Mouse (Mus musculus) kidney, adult 18-20 months (tissue): ENCODE results near the gene Mfsd6l.
A peak's percentile ranks its signal among the peaks of the same experiment; 100 is the strongest.

ENCODE experiments used
- DNase-seq: peaks from one replicate; pipeline ENCODE4 v3.0.0; 2021

The Mfsd6l gene

DNA sequence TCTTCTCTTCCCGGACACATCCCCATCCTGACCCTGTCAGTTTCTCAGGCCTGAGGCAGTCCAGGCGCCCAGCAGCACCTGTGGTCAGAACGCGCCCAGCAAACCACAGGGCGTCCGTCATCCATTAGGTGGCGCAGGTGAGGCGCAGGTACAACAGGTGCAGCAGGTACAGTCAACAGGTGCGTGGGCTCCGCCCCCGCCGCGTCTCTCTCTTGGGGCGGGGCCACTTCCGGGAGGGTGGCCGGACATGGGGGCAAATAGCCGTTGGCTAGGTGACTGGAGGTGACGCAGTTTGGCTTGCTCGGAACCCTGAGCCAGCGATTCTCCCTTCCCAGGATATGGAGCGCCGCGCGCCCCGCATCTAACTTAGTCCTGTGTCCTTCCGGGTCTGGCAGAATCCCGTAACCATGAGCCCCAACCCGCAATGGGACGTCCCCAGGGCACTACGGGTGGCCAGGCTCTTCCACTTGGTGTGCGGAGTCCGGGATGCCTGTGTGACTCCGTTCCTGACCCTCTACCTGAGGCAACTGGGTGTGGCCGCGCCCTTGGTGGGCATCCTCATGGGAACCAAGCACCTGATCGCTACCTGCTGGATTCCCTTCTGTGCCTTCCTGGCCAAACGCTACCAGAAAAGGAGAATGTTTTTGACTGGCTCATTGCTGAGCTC, at the start of gene Mfsd6l:
Gene Mfsd6l, plus strand, starts transcription at position 269 of the 667 bp plus-strand sequence.
- DNase-seq = peak; percentile 86

DNA sequence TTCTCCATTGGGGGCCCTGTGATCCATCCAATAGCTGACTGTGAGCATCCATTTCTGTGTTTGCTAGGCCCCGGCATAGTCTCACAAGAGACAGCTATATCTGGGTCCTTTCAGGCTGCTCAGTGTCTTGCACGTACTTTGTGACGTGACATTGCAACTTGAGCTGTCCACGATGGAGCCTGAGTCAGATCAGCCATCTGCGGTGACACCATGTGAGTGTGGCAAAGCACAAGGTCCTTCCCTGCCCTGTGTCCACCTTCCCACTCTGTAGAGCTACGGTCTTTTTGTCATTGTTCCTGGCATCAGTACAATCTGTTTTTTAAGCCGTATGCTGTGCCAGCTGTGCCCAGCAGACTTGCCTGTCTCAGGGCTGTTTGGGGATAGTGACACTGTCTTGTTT, 48.7 kb upstream of the Mfsd6l start:
- no peak for DNase-seq

DNA sequence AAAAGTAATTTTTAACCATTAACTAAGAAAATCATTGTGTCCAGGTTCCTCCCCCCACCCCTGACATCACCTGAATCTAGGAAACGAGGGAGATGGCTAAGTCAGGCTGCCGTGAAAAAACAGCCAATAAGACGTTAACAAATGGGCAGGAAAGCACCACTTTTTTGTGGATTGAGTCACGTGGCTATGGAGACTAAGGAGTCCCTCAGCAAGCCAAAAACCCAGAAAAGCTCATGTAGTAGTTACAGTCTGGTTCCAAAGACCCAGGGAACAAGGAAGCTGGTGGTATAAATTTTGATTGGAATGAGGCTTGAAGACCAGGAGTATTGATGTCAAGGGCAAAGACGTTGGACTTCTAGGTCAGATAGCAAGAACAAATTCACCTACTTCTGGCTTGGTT, 47.4 kb upstream of the Mfsd6l start:
- no peak for DNase-seq

- no peak for DNase-seq
Observed at GRCm38 (mm10) chr11:68509194-68509593, 46.8 kb upstream of the Mfsd6l start.

DNA sequence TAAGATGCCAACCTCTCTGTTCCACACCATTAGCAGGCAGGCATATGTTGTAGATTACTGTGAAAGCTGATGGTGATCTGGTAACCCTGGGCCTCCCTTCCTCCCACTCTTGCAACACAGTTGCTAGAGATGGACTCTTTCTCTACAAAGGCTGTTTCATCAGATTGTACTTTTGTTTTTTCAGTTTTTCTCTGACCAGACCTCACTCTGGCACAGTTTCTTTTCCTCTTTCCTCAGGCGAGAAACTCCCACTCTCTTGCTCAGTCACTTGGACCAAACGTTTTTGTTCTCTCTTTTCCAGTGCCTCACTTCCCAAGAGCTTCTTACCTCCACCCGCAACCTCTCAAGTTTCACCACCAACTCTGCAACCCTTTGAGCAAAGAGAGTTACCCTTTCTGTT, 42.0 kb upstream of the Mfsd6l start:
- DNase-seq = no peak

DNA sequence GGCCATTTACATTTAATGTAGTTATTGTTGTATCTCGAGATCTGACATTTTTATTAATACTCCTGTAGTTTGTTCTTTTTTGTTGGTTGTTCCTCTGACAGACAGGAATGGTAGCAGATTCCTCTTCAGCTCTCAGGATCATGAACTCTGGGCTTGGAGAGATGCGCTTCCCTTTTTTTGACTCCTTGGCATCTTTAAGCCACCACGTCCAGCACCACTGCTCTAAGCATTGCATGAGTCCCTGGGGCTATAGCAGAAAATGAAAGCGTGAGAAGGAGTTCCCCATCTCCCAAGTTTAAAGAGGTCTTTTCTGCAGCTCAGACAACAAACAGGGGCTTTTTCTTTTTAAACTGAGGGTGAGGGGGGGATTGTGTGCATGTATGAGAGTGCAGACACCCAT, 36.6 kb upstream of the Mfsd6l start:
- DNase-seq = no peak

DNA sequence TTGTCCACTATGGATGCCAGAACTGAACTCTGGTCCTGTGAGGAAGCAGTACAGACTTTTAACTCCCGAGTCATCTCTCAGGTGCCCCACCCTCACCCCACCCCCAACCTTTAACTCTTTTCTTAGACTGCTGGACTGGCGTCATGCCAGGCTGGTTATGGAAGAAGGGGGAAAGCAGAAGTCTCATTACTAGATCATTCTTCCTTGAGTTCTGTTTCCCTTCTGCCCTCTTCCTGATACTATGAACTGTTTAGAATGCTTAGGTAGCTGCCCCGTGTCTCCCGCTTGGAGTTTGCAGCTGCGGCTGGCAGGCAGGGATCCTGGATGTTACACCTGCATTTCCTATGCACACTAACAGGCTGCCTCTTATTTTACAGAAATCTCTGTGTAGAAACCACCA, 36.2 kb upstream of the Mfsd6l start:
- no peak for DNase-seq

GRCm38 (mm10) chr11:68520439-68520838, 35.5 kb upstream of the Mfsd6l start:
- DNase-seq = no peak

GRCm38 (mm10) chr11:68521352-68521751, 34.6 kb upstream of the Mfsd6l start:
- DNase-seq = no peak

DNA sequence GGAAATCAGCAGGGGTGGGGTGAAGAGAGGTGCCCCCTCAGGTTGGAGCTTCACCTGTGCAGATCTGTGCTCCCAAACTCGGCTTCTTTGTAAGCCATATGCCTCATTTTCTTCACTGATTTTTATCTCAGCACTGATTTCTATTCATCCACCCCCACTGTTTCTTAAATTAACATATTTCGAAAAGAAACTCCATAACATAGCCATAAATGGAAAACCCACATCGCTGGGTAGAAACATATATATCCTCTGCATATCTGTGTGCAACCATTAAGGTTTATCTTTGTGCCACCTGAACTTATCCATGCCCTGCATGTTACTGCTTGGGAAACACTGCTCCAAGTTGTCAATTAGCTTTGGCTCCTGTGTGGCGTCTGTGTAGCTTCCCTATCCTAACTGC, 29.5 kb upstream of the Mfsd6l start:
- no peak for DNase-seq

DNA sequence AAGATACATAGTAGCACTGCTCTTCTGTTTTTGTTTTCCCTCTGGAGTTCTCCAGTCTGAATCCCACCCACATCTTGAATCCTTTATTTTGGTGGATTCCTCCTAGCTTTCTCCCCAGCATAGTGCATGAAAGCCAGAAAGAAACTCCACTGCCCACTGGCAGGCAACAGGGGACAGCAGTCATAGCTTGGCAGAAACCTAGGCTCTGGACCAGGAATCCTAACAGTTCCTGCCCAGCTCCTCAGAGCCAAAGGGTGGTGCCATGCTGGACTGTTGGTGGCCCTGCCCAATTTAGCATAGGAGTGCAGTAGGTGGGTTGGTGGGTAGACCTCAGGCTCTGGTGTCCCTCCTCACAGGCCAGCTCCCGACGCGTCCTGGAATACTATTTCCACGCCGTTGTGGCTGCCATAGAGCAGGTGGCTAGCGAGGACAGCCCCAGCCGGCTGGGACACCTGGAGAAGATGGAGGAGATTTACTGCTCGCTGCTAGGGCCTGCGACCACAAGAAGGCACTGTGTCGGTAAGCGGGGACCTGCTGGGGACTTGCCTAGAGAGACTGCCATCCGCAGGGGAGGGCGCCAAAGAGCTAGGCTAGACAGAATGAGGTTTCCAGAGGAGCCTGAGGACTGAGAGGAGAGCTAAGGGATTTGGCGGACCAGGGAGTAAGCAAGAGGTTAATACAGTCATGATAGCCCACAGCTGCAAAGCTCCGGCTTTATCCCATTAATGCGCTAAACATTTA, 24.8 kb upstream of the Mfsd6l start:
- peak; percentile 22 for DNase-seq

- no peak for DNase-seq
Observed at GRCm38 (mm10) chr11:68531941-68532535, 23.9 kb upstream of the Mfsd6l start.

GRCm38 (mm10) chr11:68532773-68533172, 23.2 kb upstream of the Mfsd6l start:
- no peak for DNase-seq

GRCm38 (mm10) chr11:68533971-68534475, 22.0 kb upstream of the Mfsd6l start:
- DNase-seq = no peak

GRCm38 (mm10) chr11:68536026-68536425, 20.0 kb upstream of the Mfsd6l start:
- no peak for DNase-seq

DNA sequence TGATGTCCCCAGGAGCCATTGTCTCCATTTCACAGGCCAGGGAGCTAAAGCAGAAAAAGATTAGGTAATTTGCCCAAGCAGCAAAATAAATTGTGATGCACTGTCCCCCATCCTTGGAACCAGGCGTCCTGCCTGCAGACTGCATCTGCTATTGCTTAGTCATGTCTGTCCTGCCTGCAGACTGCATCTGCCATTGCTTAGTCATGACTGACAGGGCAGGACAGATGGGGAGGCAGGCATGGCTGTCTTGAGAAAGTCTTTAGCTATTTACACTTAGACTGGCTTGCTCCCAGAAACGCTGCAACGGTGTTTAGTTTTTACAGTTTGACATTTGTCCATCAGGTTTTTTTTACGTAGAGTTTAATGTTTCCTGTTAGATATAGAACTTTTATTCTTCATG, 19.5 kb upstream of the Mfsd6l start:
- no peak for DNase-seq

GRCm38 (mm10) chr11:68539621-68540020, 16.4 kb upstream of the Mfsd6l start:
- DNase-seq = no peak

DNA sequence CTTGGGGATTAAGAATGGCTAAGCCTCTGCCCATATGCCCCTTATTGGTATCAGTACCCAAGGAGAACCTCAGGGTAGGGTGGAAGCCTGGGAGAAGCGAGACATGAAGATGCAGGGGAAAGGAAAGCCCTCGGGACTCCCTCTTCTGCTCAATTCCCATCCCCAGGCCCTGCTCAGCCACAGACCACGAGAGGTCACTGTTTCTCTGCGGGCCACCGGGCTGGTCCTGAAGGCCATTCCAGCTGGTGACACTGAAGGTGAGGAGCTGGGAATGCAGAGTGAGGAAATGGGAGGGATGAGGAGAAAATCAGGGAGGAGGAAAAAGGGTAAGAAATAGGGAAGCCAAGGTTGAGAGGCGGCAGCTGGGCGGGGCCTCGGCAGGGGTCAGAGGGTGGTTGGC, 11.4 kb upstream of the Mfsd6l start:
- peak; percentile 45 for DNase-seq

- DNase-seq = no peak
Observed at GRCm38 (mm10) chr11:68545172-68545571, 10.8 kb upstream of the Mfsd6l start.

- DNase-seq = no peak
Observed at GRCm38 (mm10) chr11:68545682-68546222, 10.2 kb upstream of the Mfsd6l start.

- no peak for DNase-seq
Observed at GRCm38 (mm10) chr11:68547484-68547883, 8.5 kb upstream of the Mfsd6l start.

- no peak for DNase-seq
Observed at GRCm38 (mm10) chr11:68549597-68549996, 6.4 kb upstream of the Mfsd6l start.

DNA sequence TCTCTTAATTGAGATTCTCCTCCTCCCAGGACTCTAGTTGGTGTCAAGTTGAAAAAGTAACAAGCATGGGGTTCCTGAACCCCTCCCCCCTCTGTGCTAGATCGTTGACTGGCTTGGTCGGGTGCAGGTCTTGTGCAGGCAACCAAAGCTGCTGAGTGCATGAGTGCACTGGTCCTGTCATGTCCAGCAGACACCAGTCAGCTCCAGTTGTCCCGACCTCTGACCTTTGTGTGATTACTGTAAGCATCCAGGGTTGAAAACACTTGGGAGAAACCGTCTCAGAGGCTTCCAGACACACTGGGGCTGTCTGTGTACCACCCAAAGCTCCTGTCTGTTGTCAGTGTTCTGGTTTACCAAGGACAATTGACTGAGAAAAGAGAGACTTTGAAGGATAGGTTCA, 5.6 kb upstream of the Mfsd6l start:
- no peak for DNase-seq

DNA sequence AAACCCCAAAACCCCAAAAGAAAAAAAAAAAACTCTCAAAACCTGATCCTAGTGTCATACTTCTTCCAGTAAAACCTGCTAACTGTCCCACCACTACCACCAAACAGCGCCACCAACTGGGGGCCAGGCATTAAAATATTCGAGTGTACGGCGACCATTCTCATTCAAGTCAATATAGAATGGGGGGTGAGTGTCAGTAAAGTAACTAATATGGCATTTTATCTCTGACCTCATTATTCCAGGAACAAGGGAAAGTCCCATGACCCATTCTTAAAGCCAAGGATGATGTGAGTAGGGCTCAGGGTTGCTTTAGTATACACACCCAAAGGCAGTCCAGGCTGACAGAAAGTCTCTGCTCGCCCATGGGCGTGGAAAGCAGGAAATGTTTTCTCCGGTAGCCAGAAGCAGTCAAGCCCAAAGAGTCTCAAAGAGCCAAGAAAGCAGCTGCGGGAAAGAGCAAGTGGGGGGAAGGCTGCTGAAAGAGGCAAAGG, 2.0 kb upstream of the Mfsd6l start:
- peak; percentile 31 for DNase-seq
